Mouse (Mus musculus): ENCODE measurements around the gene Herc6. TPM values are rescaled to one million over a fixed set of nuclear protein-coding genes. Genes with fewer than 3 reads are reported as not detected.

Herc6 gene
- polyA plus RNA-seq, 1 experiment from 2014 or later, result 4.1 TPM

- H3K9ac ChIP-seq, result peak overlapping the region; percentile 88
- no peak for ATAC-seq (ENCODE audit: extremely low read depth, insufficient number of reproducible peaks, low FRiP score, low TSS enrichment)
Measured at GRCm38 (mm10) chr6:57581595-57581994, 795 bp downstream of the Herc6 start.

GRCm38 (mm10) chr6:57582356-57582755, 1.6 kb downstream of the Herc6 start:
- WGBS, result 70% methylated on average over 4 of the region's 4 CpGs
- Histone ChIP-seq H3K9me3 (no peaks in the 10 kb centered on the region), H3K4me1 (peaks cover 7% of the 10 kb centered on the region; the same call in 1 of the 2 replicates), H3K4me3 (no peak overlapping the region), H3K27me3 (replicated peaks) (no peaks in the 10 kb centered on the region), H3K9ac (no peak overlapping the region), H3K27ac (replicated peaks) (no peak overlapping the region), H3K36me3 (peaks cover 3% of the 10 kb centered on the region), H3K4me2 (no peak overlapping the region)
- ATAC-seq (ENCODE audit: extremely low read depth, insufficient number of reproducible peaks, low FRiP score, low TSS enrichment), result no peak

More at GRCm38 (mm10) chr6:57581595-57581994, 795 bp downstream of the Herc6 start:
- H3K4me1 ChIP-seq, result peaks cover 7% of the 10 kb centered on the region; the same call in 1 of the 2 replicates
- no peak overlapping the region for H3K27ac ChIP-seq (replicated peaks)
- WGBS, result 84% methylated on average over 12 of the region's 12 CpGs
- H3K9me3 ChIP-seq, result no peaks in the 10 kb centered on the region
- H3K36me3 ChIP-seq, result peaks cover 3% of the 10 kb centered on the region
- no peaks in the 10 kb centered on the region for H3K27me3 ChIP-seq (replicated peaks)
- peak overlapping the region; percentile 78 for H3K4me3 ChIP-seq
- H3K4me2 ChIP-seq, result peak overlapping the region; percentile 89

DNA sequence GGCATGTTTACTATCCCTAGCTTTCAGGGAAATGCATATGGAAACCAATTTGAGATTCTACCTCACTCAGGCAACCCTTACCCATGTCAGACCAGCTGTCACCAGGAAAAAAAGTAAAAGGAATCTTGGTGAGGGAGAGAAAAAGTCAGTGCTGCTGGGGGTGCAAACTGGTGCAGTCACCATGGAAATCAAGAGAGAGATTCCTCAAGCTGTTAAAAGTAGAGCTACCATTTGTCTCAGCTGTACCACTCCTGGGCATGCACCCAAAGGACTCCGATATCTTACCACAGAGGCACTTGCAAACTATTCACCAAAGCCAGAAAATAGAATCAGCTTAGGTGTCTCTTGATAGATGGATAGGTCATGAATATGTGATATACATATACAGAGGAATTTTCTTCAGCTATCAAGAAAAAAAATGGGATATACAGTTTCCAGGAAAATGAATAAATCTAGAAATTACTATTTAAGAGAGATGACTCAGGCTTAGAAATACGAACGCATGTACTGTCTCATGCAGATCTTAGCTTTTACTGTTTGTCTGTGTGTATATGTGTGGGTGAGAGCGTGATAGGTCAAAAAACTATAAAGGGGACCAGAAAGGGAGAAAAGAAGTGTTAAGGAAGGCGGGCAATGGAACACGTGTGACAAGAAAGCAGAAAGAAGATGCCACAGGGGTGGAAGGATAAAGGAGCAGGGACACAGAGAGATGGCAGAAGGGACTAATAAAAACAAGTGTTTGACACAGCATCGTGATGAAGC, 24.9 kb downstream of the Herc6 start:
- Histone ChIP-seq H3K9me3 (no peaks in the 10 kb centered on the region), H3K4me1 (no peaks in the 10 kb centered on the region), H3K4me3 (no peak overlapping the region), H3K9ac (no peak overlapping the region), H3K4me2 (no peak overlapping the region), H3K36me3 (peaks cover 12% of the 10 kb centered on the region; the same call in 1 of the 2 replicates), H3K27me3 (replicated peaks) (no peaks in the 10 kb centered on the region), H3K27ac (replicated peaks) (no peak overlapping the region)
- ATAC-seq (ENCODE audit: extremely low read depth, insufficient number of reproducible peaks, low FRiP score, low TSS enrichment), result no peak
- WGBS, result 84% methylated on average over 7 of the region's 7 CpGs

GRCm38 (mm10) chr6:57607999-57608398, 27.2 kb downstream of the Herc6 start:
- H3K4me1 ChIP-seq, result no peaks in the 10 kb centered on the region
- H3K4me2 ChIP-seq, result no peak overlapping the region
- no peak overlapping the region for H3K27ac ChIP-seq (replicated peaks)
- 81% methylated on average over 2 of the region's 2 CpGs for WGBS
- no peaks in the 10 kb centered on the region for H3K27me3 ChIP-seq (replicated peaks)
- ATAC-seq (ENCODE audit: extremely low read depth, insufficient number of reproducible peaks, low FRiP score, low TSS enrichment), result no peak
- peaks cover 16% of the 10 kb centered on the region for H3K36me3 ChIP-seq
- no peak overlapping the region for H3K9ac ChIP-seq
- no peak overlapping the region for H3K4me3 ChIP-seq
- no peaks in the 10 kb centered on the region for H3K9me3 ChIP-seq

GRCm38 (mm10) chr6:57609631-57610030, 28.8 kb downstream of the Herc6 start:
- Histone ChIP-seq H3K9me3 (no peaks in the 10 kb centered on the region), H3K27ac (replicated peaks) (no peak overlapping the region), H3K36me3 (peaks cover 16% of the 10 kb centered on the region), H3K9ac (no peak overlapping the region), H3K4me3 (no peak overlapping the region), H3K4me1 (no peaks in the 10 kb centered on the region), H3K27me3 (replicated peaks) (no peaks in the 10 kb centered on the region), H3K4me2 (no peak overlapping the region)
- no peak for ATAC-seq (ENCODE audit: extremely low read depth, insufficient number of reproducible peaks, low FRiP score, low TSS enrichment)
- WGBS, result 36% methylated on average over 2 of the region's 2 CpGs

DNA sequence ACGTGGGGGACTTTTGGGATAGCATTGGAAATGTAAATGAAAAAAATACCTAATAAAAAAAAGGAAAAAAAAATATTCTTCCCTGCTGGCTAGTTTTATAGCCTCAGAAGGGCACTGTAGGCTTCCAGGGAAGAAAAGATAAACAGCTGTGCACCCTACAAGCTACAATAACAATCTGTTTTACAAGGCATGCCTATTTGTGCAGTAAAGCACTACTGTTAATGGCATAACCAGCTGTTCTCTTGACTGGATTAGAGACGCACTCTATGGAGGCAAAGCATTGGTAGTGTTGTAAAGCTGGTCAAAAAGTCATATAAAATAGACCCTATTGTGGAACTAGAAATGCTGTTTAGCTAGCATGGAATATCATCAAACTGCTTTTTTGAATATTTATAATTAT, 35.0 kb downstream of the Herc6 start:
- Histone ChIP-seq H3K9me3 (no peaks in the 10 kb centered on the region), H3K27me3 (replicated peaks) (no peaks in the 10 kb centered on the region), H3K4me2 (no peak overlapping the region), H3K27ac (replicated peaks) (no peak overlapping the region), H3K4me3 (no peak overlapping the region), H3K36me3 (peaks cover 19% of the 10 kb centered on the region), H3K9ac (no peak overlapping the region), H3K4me1 (no peaks in the 10 kb centered on the region)
- no peak for ATAC-seq (ENCODE audit: extremely low read depth, insufficient number of reproducible peaks, low FRiP score, low TSS enrichment)
- WGBS, result 80% methylated on average over 2 of the region's 2 CpGs

DNA sequence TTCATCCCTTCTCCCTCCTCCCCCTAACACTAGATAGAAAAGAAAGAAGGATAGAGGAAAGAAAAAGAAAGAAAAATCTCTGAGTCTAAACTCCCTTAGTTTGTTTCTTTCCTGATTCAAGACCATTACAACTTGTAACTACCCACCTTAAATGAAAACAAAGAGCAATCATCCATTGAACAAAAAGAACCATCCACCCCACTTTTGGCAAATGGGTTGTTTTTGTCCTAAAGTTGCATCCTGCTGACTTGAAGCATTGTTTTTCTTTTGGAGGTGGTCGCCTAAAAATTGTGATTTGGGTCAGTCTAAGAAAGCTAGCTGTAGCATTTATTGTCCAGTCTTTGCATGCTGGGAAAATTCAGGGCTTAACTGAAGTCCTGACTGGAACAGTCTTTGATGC, 58.7 kb downstream of the Herc6 start:
- no peaks in the 10 kb centered on the region for H3K9me3 ChIP-seq
- 0 out of 2 replicates have a peak, but pooled peaks cover 3% of the 10 kb centered on the region for H3K36me3 ChIP-seq
- H3K4me2 ChIP-seq, result no peak overlapping the region
- peaks cover 6% of the 10 kb centered on the region for H3K4me1 ChIP-seq
- WGBS, result 51% methylated on average over 1 of the region's 1 CpGs
- no peak overlapping the region for H3K9ac ChIP-seq
- H3K4me3 ChIP-seq, result no peak overlapping the region
- H3K27ac ChIP-seq (replicated peaks), result no peak overlapping the region
- H3K27me3 ChIP-seq (replicated peaks), result no peaks in the 10 kb centered on the region
- ATAC-seq (ENCODE audit: extremely low read depth, insufficient number of reproducible peaks, low FRiP score, low TSS enrichment), result no peak

GRCm38 (mm10) chr6:57641789-57642188, 61.0 kb downstream of the Herc6 start:
- peak; percentile 61; the same call in 1 of the 2 replicates for ATAC-seq (ENCODE audit: extremely low read depth, insufficient number of reproducible peaks, low FRiP score, low TSS enrichment)
- Histone ChIP-seq H3K9ac (no peak overlapping the region; the same call in 1 of the 2 replicates), H3K4me1 (peaks cover 6% of the 10 kb centered on the region), H3K4me3 (no peak overlapping the region), H3K36me3 (0 out of 2 replicates have a peak, but pooled peaks cover 3% of the 10 kb centered on the region), H3K9me3 (no peaks in the 10 kb centered on the region), H3K27ac (replicated peaks) (no peak overlapping the region), H3K4me2 (no peak overlapping the region), H3K27me3 (replicated peaks) (no peaks in the 10 kb centered on the region)
- WGBS, result 36% methylated on average over 4 of the region's 4 CpGs

DNA sequence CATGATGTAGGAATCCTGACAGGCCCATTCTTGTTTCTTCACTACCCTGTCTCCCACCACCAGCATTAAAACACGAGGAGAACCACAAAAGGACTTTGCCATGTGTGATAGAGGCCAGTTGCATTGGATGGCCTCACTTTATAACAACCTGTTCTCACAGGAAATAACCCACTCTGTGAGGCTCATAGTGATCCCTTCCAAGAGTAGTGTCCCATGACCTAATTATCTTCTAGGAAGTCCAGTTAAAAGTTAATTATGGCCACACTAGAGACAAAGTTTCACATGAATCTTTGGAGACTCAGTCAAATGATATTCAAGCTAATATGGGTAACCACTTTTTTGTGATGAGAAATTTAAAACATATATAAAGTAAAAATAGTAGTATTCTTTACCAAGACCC, 66.5 kb downstream of the Herc6 start:
- WGBS, result 46% methylated on average over 1 of the region's 1 CpGs
- Histone ChIP-seq H3K27me3 (replicated peaks) (no peaks in the 10 kb centered on the region), H3K4me2 (no peak overlapping the region), H3K27ac (replicated peaks) (no peak overlapping the region), H3K9me3 (no peaks in the 10 kb centered on the region), H3K9ac (no peak overlapping the region), H3K4me3 (no peak overlapping the region), H3K36me3 (no peaks in the 10 kb centered on the region), H3K4me1 (no peaks in the 10 kb centered on the region)
- ATAC-seq (ENCODE audit: extremely low read depth, insufficient number of reproducible peaks, low FRiP score, low TSS enrichment), result no peak

- H3K27ac ChIP-seq (replicated peaks), result no peak overlapping the region
- H3K36me3 ChIP-seq, result peaks cover 3% of the 10 kb centered on the region; the same call in 1 of the 2 replicates
- no peaks in the 10 kb centered on the region for H3K27me3 ChIP-seq (replicated peaks)
- ATAC-seq (ENCODE audit: extremely low read depth, insufficient number of reproducible peaks, low FRiP score, low TSS enrichment), result no peak
- no peak overlapping the region for H3K9ac ChIP-seq
- H3K9me3 ChIP-seq, result no peaks in the 10 kb centered on the region
- H3K4me1 ChIP-seq, result peaks cover 9% of the 10 kb centered on the region
- no peak overlapping the region for H3K4me3 ChIP-seq
- 43% methylated on average over 4 of the region's 4 CpGs for whole genome bisulfite sequencing
- no peak overlapping the region for H3K4me2 ChIP-seq
Measured at GRCm38 (mm10) chr6:57661295-57661694, 80.5 kb downstream of the Herc6 start.

DNA sequence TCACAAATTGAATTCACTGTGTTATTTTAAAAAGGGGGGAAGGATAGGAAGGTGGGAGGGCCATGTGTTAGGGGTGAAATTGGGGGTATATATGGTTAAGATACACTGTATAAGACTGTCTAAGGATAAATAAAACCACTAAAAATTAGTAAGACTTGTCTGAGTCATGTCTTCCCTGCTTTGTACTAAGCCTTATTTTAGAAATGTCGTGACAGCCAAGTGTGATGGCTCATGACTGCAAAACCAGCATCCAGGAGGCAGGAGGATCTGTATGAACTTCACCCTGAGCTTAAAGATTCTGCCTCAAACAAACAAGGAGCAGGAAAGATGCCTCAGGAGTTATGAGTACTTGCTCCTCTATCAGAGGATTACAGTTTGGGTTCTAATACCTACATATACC, 103.4 kb downstream of the Herc6 start:
- Histone ChIP-seq H3K9me3 (peaks cover 5% of the 10 kb centered on the region; the same call in 1 of the 2 replicates), H3K4me2 (no peak overlapping the region), H3K27ac (replicated peaks) (no peak overlapping the region), H3K36me3 (peaks cover 59% of the 10 kb centered on the region), H3K4me1 (no peaks in the 10 kb centered on the region), H3K27me3 (replicated peaks) (no peaks in the 10 kb centered on the region), H3K4me3 (no peak overlapping the region), H3K9ac (no peak overlapping the region)
- ATAC-seq (ENCODE audit: extremely low read depth, insufficient number of reproducible peaks, low FRiP score, low TSS enrichment), result no peak
- WGBS, result 82% methylated on average over 1 of the region's 1 CpGs
